Comparison of ENCODE assay signal across 29 mouse cellular contexts in genomic region chr6:109004443-109004842, GRCm38 (mm10).
DNase-seq lines count a peak whose midpoint lies in the region; ATAC-seq and TF ChIP-seq lines count a peak whose summit lies in the region.
"Had no signal": no experiment of that assay in that cellular context is flagged by ENCODE, and none has a peak within 500 bp of the region (broad histone marks: within the 10 kb centered on the region; RNA-seq: fewer than 3 reads in every experiment).

No protein-coding gene starts in this region.

- H3K9me3 ChIP-seq in midbrain, embryonic 14.5 days (ENCODE audit: control insufficient read depth, low read length) = no peaks in the 10 kb centered on the region
- H3K9me3 ChIP-seq in midbrain, embryonic 11.5 days (ENCODE audit: control insufficient read depth, low read length) = no peaks in the 10 kb centered on the region
- H3K9me3 ChIP-seq in midbrain, postnatal 0 days (ENCODE audit: low read length) = no peaks in the 10 kb centered on the region
- H3K9me3 ChIP-seq: forebrain, embryonic 10.5 days; G1E; hindbrain, embryonic 10.5 days; limb, embryonic 13.5 days; liver, embryonic 12.5 days; midbrain, embryonic 12.5 days; neural tube, embryonic 15.5 days had no signal

- TF ChIP-seq CTCF in midbrain, postnatal 0 days (IDR thresholded peaks at IDR 0.05) = no peak

- H3K36me3 ChIP-seq in midbrain, embryonic 14.5 days (ENCODE audit: control insufficient read depth, insufficient read depth, low read length) = no peaks in the 10 kb centered on the region
- no peaks in the 10 kb centered on the region for H3K36me3 ChIP-seq in midbrain, embryonic 11.5 days (ENCODE audit: control insufficient read depth, insufficient read depth, low read length)
- no peaks in the 10 kb centered on the region for H3K36me3 ChIP-seq in midbrain, postnatal 0 days (ENCODE audit: insufficient read depth, low read length)
- H3K36me3 ChIP-seq: forebrain, embryonic 10.5 days; G1E; hindbrain, embryonic 10.5 days; limb, embryonic 13.5 days; liver, embryonic 12.5 days; midbrain, embryonic 12.5 days; neural tube, embryonic 15.5 days had no signal

- no peak overlapping the region for H3K4me2 ChIP-seq in midbrain, embryonic 14.5 days (ENCODE audit: low read length)
- H3K4me2 ChIP-seq in midbrain, embryonic 11.5 days = no peak overlapping the region
- H3K4me2 ChIP-seq in midbrain, postnatal 0 days (ENCODE audit: low read depth, low read length, poor library complexity, severe bottlenecking) = no peak overlapping the region
- H3K4me2 ChIP-seq: heart, embryonic 11.5 days; limb, embryonic 13.5 days; liver, embryonic 12.5 days; midbrain, embryonic 12.5 days; neural tube, embryonic 15.5 days had no signal

- peak overlapping the region; percentile 1; the same call in 1 of the 2 replicates for H3K27ac ChIP-seq in midbrain, embryonic 14.5 days (replicated peaks; ENCODE audit: low read depth, low read length)
- no peak overlapping the region for H3K27ac ChIP-seq in midbrain, embryonic 11.5 days (ENCODE audit: low read depth, low read length)
- H3K27ac ChIP-seq in midbrain, postnatal 0 days (ENCODE audit: low read depth, low read length) = peak overlapping the region; percentile 43; the same call in 1 of the 2 replicates
- H3K27ac ChIP-seq: forebrain, embryonic 10.5 days; hindbrain, embryonic 10.5 days; kidney, postnatal 0 days; limb, embryonic 13.5 days; liver, embryonic 12.5 days; midbrain, embryonic 12.5 days; neural tube, embryonic 15.5 days had no signal

- no peak overlapping the region for H3K4me3 ChIP-seq in midbrain, embryonic 14.5 days (replicated peaks; ENCODE audit: low read depth, low read length)
- no peak overlapping the region for H3K4me3 ChIP-seq in midbrain, embryonic 11.5 days (ENCODE audit: low read depth, low read length)
- H3K4me3 ChIP-seq in midbrain, postnatal 0 days (ENCODE audit: low read depth, low read length) = no peak overlapping the region
- H3K4me3 ChIP-seq: forebrain, embryonic 10.5 days; hindbrain, embryonic 10.5 days; limb, embryonic 13.5 days; liver, embryonic 12.5 days; midbrain, embryonic 12.5 days; neural tube, embryonic 15.5 days had no signal

- H3K9ac ChIP-seq in midbrain, embryonic 14.5 days (replicated peaks; ENCODE audit: low read length) = no peak overlapping the region
- H3K9ac ChIP-seq in midbrain, embryonic 11.5 days (ENCODE audit: low read length) = no peak overlapping the region
- H3K9ac ChIP-seq in midbrain, postnatal 0 days (replicated peaks; ENCODE audit: low read length, poor library complexity, severe bottlenecking) = no peak overlapping the region
- H3K9ac ChIP-seq: limb, embryonic 13.5 days; liver, embryonic 12.5 days; midbrain, embryonic 12.5 days; neural tube, embryonic 15.5 days had no signal

- no peaks in the 10 kb centered on the region for H3K4me1 ChIP-seq in midbrain, embryonic 14.5 days (ENCODE audit: control insufficient read depth, insufficient read depth, low read length)
- H3K4me1 ChIP-seq in midbrain, embryonic 11.5 days (ENCODE audit: control insufficient read depth, insufficient read depth, low read length) = no peaks in the 10 kb centered on the region
- no peaks in the 10 kb centered on the region for H3K4me1 ChIP-seq in midbrain, postnatal 0 days (ENCODE audit: insufficient read depth, low read length)
- H3K4me1 ChIP-seq: hindbrain, embryonic 10.5 days; limb, embryonic 13.5 days; liver, embryonic 12.5 days; midbrain, embryonic 12.5 days had no signal

- peak; percentile 1 to 6 for DNase-seq in heart, adult 18-20 months
- no peak for DNase-seq in heart, postnatal 36 days
- peak; percentile 48 for DNase-seq in midbrain, embryonic 14.5 days
- DNase-seq in midbrain, embryonic 11.5 days (ENCODE audit: low spot score, missing footprints) = no peak
- peak; percentile 78 for DNase-seq in Muller cell, postnatal 12 days (ENCODE audit: inconsistent ontology term)
- peak; percentile 31 for DNase-seq in midbrain, postnatal 0 days (ENCODE audit: low spot score)
- no peak for DNase-seq in yolk sac, embryonic 10.5 days (ENCODE audit: low spot score)
- DNase-seq: adrenal gland, postnatal 14 days; B cell, adult 2 months; cerebellum, adult 11-12 months; cerebellum, postnatal 10 days; gastrocnemius, postnatal 10 days; kidney, adult 18-20 months; lung, adult 18-20 months; lung, postnatal 10 days; right cerebral cortex, postnatal 14 days; thymus, postnatal 14 days had no signal

- intact Hi-C loops in heart, postnatal 36 days (cut with DNase I) = no loop called here

- no peaks in the 10 kb centered on the region for H3K27me3 ChIP-seq in midbrain, embryonic 14.5 days (ENCODE audit: control insufficient read depth, insufficient read depth, low read length)
- H3K27me3 ChIP-seq in midbrain, embryonic 11.5 days (ENCODE audit: control insufficient read depth, insufficient read depth, low read length) = no peaks in the 10 kb centered on the region
- H3K27me3 ChIP-seq in midbrain, postnatal 0 days (ENCODE audit: insufficient read depth, low read length) = no peaks in the 10 kb centered on the region
- H3K27me3 ChIP-seq: CH12.LX; limb, embryonic 13.5 days; liver, embryonic 12.5 days; midbrain, embryonic 12.5 days; neural tube, embryonic 15.5 days had no signal

- WGBS in midbrain, embryonic 14.5 days = 46% methylated on average over 2 of the region's 2 CpGs
- WGBS in midbrain, embryonic 11.5 days = 66% methylated on average over 2 of the region's 2 CpGs
- WGBS in midbrain, postnatal 0 days = 45% methylated on average over 2 of the region's 2 CpGs

- no peak for ATAC-seq in midbrain, embryonic 14.5 days (ENCODE audit: low FRiP score, low TSS enrichment)
- no peak for ATAC-seq in midbrain, embryonic 11.5 days (ENCODE audit: low FRiP score)
- ATAC-seq in midbrain, postnatal 0 days (ENCODE audit: low FRiP score) = no peak
- ATAC-seq: activated CD4-positive, CD25-positive, alpha-beta regulatory T cell, adult 4 months; inflammation-experienced regulatory T-cells, adult 6 months; liver, embryonic 12.5 days had no signal

Comparison
In these comparisons a context has a peak if more than half of its experiments do, and no peak if none do; other contexts are left out.
1. DNase-seq: peak in heart, adult 18-20 months (2 of 2), midbrain, embryonic 14.5 days (single experiment), Muller cell, postnatal 12 days (single experiment) and midbrain, postnatal 0 days (single experiment); none in heart, postnatal 36 days (0 of 2), midbrain, embryonic 11.5 days (single experiment) and yolk sac, embryonic 10.5 days (single experiment).